Mouse (Mus musculus): ENCODE data around the gene Ceacam16. TPM values are rescaled to one million over a fixed set of nuclear protein-coding genes. Genes with fewer than 3 reads are reported as not detected.

The Ceacam16 gene
- 0.06 and 0.13 TPM in 2 replicates for polyA plus RNA-seq (2012; rRNA removed)

GRCm38 (mm10) chr7:19861199-19861598, at the start of gene Ceacam16:
Gene Ceacam16, minus strand, starts transcription at chr7:19861299.

GRCm38 (mm10) chr7:19887849-19888248, 26.8 kb upstream of the Ceacam16 start, which contains the start of gene Ceacam19:
Gene Ceacam19, minus strand, starts transcription at chr7:19887965.

GRCm38 (mm10) chr7:19851858-19852570, 9.1 kb downstream of the Ceacam16 start, which contains the start of gene Gm19345:
Gene Gm19345, plus strand, starts transcription at chr7:19852003.

GRCm38 (mm10) chr7:19822604-19823058, 38.5 kb downstream of the Ceacam16 start, which contains the start of gene Bcl3:
Gene Bcl3, minus strand, starts transcription at chr7:19822770.

Other genes starting within 250 kb of the Ceacam16 start
- 2.1 and 2.4 TPM in 2 replicates for gene Relb, start 231.9 kb downstream of the Ceacam16 start, polyA plus RNA-seq (2012; rRNA removed)
- gene Clptm1, start 196.3 kb downstream of the Ceacam16 start, polyA plus RNA-seq (2012; rRNA removed): 27.7 and 29.1 TPM in 2 replicates
- 1,005 and 1,068 TPM in 2 replicates for gene Apoc2, start 183.4 kb downstream of the Ceacam16 start, polyA plus RNA-seq (2012; rRNA removed)
- 12.7 and 26.8 TPM in 2 replicates for gene Gm44805, start 179.9 kb downstream of the Ceacam16 start, polyA plus RNA-seq (2012; rRNA removed)
- 1,034 and 1,247 TPM in 2 replicates for gene Apoc4, start 179.8 kb downstream of the Ceacam16 start, polyA plus RNA-seq (2012; rRNA removed)
- gene Apoc1, start 168.6 kb downstream of the Ceacam16 start, polyA plus RNA-seq (2012; rRNA removed): 1,023 and 1,218 TPM in 2 replicates
- gene Apoe, start 162.1 kb downstream of the Ceacam16 start, polyA plus RNA-seq (2012; rRNA removed): 14,325 and 17,049 TPM in 2 replicates
- 37.0 and 43.6 TPM in 2 replicates for gene Tomm40, start 145.9 kb downstream of the Ceacam16 start, polyA plus RNA-seq (2012; rRNA removed)
- gene Nectin2, start 110.8 kb downstream of the Ceacam16 start, polyA plus RNA-seq (2012; rRNA removed): 27.6 and 31.3 TPM in 2 replicates
- gene Bcam, start 90.3 kb downstream of the Ceacam16 start, polyA plus RNA-seq (2012; rRNA removed): 11.0 and 11.6 TPM in 2 replicates
- gene Cblc, start 64.5 kb downstream of the Ceacam16 start, polyA plus RNA-seq (2012; rRNA removed): 4.6 and 5.1 TPM in 2 replicates
- 4.7 and 4.8 TPM in 2 replicates for gene Bcl3, start 38.5 kb downstream of the Ceacam16 start, polyA plus RNA-seq (2012; rRNA removed)
- 0.10 and 0.15 TPM in 2 replicates for gene Gm19345, start 9.3 kb downstream of the Ceacam16 start, polyA plus RNA-seq (2012; rRNA removed)
- gene Ceacam19, start 26.7 kb upstream of the Ceacam16 start, polyA plus RNA-seq (2012; rRNA removed): not detected in 2 replicates
- 5.7 and 6.1 TPM in 2 replicates for gene Pvr, start 59.9 kb upstream of the Ceacam16 start, polyA plus RNA-seq (2012; rRNA removed)
- gene Igsf23, start 89.5 kb upstream of the Ceacam16 start, polyA plus RNA-seq (2012; rRNA removed): 0.34 and 0.91 TPM in 2 replicates
- gene Ceacam20, start 104.1 kb upstream of the Ceacam16 start, polyA plus RNA-seq (2012; rRNA removed): 0.02 TPM in 1 of 2 replicates, not detected in the other
- gene Nlrp9b, start 130.2 kb upstream of the Ceacam16 start, polyA plus RNA-seq (2012; rRNA removed): not detected in 2 replicates
- not detected in 2 replicates for gene Vmn1r91, start 238.4 kb upstream of the Ceacam16 start, polyA plus RNA-seq (2012; rRNA removed)

All from liver, embryonic 18 days (tissue).